Mouse (Mus musculus) embryo, embryonic 9.5 days (tissue): ENCODE results near the gene Rnf141.

ENCODE experiments used
- DNase-seq: peaks from one replicate; pipeline ENCODE4 v3.0.0-alpha.2; 2017; ENCODE audit errors: extremely low spot score

Rnf141 gene

GRCm38 (mm10) chr7:110768451-110769064 lies 75.7 kb downstream of the Rnf141 start:
- peak; percentile 45 for DNase-seq

DNA sequence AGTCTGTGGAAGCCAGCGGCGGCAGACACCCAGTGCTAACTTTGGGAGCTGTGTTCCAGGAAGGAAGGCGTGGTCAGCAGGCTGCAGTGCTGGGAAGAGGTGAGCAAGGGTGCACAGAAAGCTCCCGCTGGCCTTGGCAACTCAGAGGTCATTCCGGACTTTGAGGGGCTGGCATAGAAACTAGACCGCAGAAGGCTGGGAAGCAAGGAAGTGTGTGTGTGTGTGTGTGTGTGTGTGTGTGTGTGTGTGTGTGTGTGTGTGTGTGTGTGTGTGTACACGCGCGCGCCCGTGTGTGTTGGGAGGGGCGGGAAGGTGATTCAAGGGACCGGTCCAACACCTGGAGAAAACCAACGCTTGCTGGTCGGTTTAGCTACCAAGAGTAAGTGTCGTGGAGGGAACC lies 76.3 kb downstream of the Rnf141 start, which contains the start of gene Ampd3:
TSS of gene Ampd3 (plus strand) at position 206 of the 400 bp plus-strand sequence.
- no peak for DNase-seq

DNA sequence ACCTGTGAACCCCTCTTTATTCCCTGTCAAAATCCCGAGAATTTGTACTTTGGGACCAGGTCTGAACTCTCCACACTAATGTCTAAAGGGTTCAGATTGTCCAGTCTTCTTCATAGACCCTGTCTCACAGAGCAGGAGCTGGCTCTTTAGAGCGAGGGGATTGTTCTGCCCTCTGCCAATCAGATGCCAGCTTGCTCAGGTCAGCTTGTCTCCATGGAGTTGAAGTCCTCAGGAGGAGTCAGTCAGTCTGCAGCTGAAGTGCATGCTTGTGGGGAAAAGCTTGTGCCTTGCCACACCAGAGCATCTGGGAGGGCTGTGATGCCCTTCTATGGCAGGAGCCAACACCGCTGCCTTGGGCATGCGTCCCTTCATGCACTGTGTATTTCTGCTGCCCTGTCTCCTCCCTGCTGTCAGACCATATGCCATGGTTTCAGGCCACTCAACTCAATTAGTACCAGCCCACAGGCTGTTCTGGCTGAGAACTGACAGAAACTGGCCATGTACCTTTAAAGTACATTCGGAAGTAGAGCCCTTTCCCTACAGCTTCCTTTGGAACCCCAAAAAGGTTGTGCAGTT lies 81.6 kb downstream of the Rnf141 start:
- DNase-seq, result no peak

GRCm38 (mm10) chr7:110756440-110756839 lies 87.8 kb downstream of the Rnf141 start:
- DNase-seq, result no peak

DNA sequence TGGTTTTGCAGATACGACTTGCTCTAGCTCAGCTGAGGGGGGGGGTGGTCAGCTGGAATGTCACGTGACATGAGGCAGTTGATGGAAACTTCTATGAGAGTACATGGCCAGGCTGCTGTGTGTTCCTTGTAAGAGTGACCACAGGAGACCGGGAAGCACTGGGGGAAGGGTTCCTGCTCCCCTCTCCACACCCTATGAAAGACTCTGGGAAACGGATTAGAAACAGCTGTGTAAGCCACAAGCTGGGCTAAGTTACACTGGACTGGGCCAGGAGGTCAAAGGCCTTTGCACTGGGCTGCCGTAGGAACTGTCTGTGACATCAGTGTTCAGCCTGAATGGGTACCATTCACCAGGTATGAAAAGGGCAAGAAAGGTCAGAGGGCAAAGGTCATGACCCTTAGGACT lies 90.3 kb downstream of the Rnf141 start:
- DNase-seq, result peak; percentile 81

GRCm38 (mm10) chr7:110753310-110753709 lies 90.9 kb downstream of the Rnf141 start:
- no peak for DNase-seq

DNA sequence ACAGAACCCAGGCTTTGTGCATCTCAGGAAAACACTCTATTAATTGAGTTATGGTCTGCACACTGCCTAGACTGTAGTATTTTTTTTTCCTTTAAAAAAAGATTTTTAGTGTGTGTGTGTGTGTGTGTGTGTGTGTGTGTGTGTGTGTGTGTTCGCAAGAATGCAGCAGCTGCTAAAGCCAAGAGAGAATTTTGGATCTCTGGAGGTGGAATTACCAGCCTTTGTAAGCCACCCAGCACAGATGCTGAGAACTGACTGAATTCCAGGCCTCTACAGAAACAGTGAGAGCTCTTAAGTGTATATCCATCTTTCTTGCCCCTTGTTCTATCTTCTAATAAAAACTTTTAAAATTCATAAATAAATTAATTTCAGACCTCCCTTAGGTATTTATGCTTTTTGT lies 92.6 kb downstream of the Rnf141 start:
- no peak for DNase-seq

DNA sequence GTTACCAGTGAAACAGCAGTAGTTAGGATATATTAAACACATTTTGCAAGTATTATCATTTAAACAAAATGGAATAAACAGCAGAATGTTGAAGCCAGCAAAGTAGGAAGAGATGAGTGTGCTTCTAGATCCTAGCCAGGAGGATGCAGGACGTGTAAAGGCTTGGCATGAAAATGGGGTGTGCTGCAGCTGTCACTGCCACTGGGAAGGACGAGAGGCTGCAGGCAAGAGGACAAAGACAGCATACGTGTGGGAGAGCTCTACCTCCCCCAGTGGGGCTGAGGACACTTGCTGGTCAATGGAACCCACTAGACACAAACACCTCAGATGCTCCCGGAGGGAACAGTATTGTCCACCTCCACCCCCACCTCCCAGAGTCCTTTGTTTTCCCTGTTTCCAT lies 93.4 kb downstream of the Rnf141 start:
- DNase-seq, result no peak
